Mouse (Mus musculus) stomach, embryonic 14.5 days (tissue): ENCODE measurements around the gene Rnf157. TPM values are rescaled to one million over a fixed set of nuclear protein-coding genes. Genes with fewer than 3 reads are reported as not detected.
A peak's percentile ranks its signal among the peaks of the same experiment; 100 is the strongest.

Experiments
- ATAC-seq: fragments of 200-750 bp; cut with Nextera tagmentation; 2 replicates; pipeline ENCODE4 v1.8.0; 2017; ENCODE audit warnings: low read depth, moderate TSS enrichment; ENCODE audit not compliant: insufficient number of reproducible peaks, insufficient read depth, low FRiP score
- H3K27ac ChIP-seq: fragments of 300-500 bp; sonication (generic); 2 replicates; pipeline ENCODE4 v1.5.1; 2014; ENCODE audit warnings: mild to moderate bottlenecking, low read length, moderate library complexity, mixed read lengths
- H3K27me3 ChIP-seq: fragments of 300-500 bp; sonication (generic); 2 replicates; pipeline ENCODE4 v1.6.1; 2014; ENCODE audit warnings: low read length, control low read depth, mixed read lengths; ENCODE audit not compliant: control insufficient read depth, insufficient read depth
- H3K36me3 ChIP-seq: fragments of 300-500 bp; sonication (generic); 2 replicates; pipeline ENCODE4 v1.6.1; 2014; ENCODE audit warnings: mild to moderate bottlenecking, control low read depth, low read length, moderate library complexity, mixed read lengths; ENCODE audit not compliant: control insufficient read depth, insufficient read depth
- H3K4me1 ChIP-seq: fragments of 300-500 bp; sonication (generic); 2 replicates; pipeline ENCODE4 v1.6.1; 2014; ENCODE audit warnings: low read length, control low read depth, mixed read lengths; ENCODE audit not compliant: control insufficient read depth, insufficient read depth
- H3K4me2 ChIP-seq: fragments of 300-500 bp; sonication (generic); replicated peaks from 2 replicates; pipeline ENCODE4 v1.6.1; 2014; ENCODE audit warnings: low read depth, low read length, control low read depth
- H3K4me3 ChIP-seq: fragments of 300-500 bp; sonication (generic); 2 replicates; pipeline ENCODE4 v1.5.1; 2014; ENCODE audit warnings: low read depth, low read length, control low read depth
- H3K9ac ChIP-seq: fragments of 300-500 bp; sonication (generic); replicated peaks from 2 replicates; pipeline ENCODE4 v1.6.1; 2014; ENCODE audit warnings: low read depth, mild to moderate bottlenecking, control low read depth, low read length, moderate library complexity, mixed read lengths
- H3K9me3 ChIP-seq: fragments of 300-500 bp; sonication (generic); 2 replicates; pipeline ENCODE4 v1.6.1; 2016; ENCODE audit warnings: low read depth, low read length, control low read depth; ENCODE audit not compliant: control insufficient read depth
- WGBS: fragments of 180-500 bp; shearing (Covaris S2); extraction: QIAGEN DNeasy Blood & Tissue Kit; methylation state at CpG from one replicate; pipeline ENCODE4 v1.1.7; 2014; 5-methylcytosine and 5-hydroxymethylcytosine counted together
- polyA plus RNA-seq: library from polyadenylated mRNA; unstranded; fragments of >200 nt; fragmentation: Nextera tagmentation; extraction: Ambion mirVana; gene quantifications from 2 replicates; pipeline ENCODE4 v1.2.1, GENCODE M21; 2014

The Rnf157 gene
- polyA plus RNA-seq, 1 experiment from 2014 or later = 12.8 TPM

GRCm38 (mm10) chr11:116326963-116327603 is 85.7 kb downstream of the Rnf157 start:
- WGBS = 62% methylated on average over 7 of the region's 7 CpGs
- Histone ChIP-seq H3K9me3 (no peaks in the 10 kb centered on the region), H3K4me2 (no peak overlapping the region), H3K36me3 (no peaks in the 10 kb centered on the region), H3K27me3 (no peaks in the 10 kb centered on the region), H3K4me1 (peaks cover 9% of the 10 kb centered on the region), H3K9ac (no peak overlapping the region), H3K27ac (peak overlapping the region; percentile 39; the same call in 1 of the 2 replicates), H3K4me3 (no peak overlapping the region)
- ATAC-seq = no peak

DNA sequence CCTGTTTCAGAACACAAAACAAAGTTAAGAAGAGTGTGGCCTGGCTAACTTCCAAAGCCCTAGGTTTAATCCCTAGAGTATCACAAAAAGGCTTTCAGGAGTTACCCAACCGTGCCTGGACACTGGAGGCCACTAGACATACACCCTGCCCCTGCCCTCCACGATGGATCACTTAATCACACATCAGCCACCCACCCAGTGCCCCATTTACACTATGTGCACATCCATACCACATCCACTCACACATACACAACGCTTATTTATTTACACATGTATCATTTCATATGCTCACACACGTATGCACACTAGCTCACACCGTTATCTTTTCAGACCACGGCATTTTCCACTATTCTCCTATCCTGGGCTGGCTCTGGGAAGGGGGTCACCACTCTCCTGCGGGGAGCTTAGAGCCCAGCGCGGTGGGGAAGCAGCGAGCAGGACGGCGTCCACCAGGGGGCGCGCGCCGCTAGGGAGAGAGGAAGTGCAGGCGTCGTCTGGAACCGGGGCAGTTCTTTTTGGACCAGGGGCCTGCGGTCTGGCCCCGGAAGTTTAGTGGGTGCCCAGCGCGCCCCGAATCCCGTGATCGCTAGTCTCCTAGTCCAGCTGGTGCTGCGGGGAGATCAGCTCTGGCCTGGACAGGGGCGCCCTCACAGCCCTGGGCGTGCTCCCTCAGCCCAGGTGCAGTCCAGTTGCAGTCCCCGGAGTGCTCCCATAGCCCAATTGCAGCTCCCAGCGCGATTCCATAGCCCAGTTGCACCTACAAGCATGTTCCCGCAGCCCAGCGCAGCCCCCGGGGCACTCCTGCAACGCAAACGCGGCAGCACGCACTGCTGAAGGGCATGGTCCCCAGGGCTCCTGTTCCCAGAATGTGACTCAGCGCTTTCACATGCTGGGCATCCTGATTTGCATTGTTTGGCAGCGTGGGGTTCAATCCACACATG is 93.8 kb downstream of the Rnf157 start:
- Histone ChIP-seq H3K4me2 (peak overlapping the region; percentile 96), H3K9ac (peak overlapping the region; percentile 62), H3K27ac (no peak overlapping the region), H3K9me3 (no peaks in the 10 kb centered on the region), H3K4me3 (peak overlapping the region; percentile 36), H3K4me1 (0 out of 2 replicates have a peak, but pooled peaks cover 6% of the 10 kb centered on the region), H3K36me3 (no peaks in the 10 kb centered on the region), H3K27me3 (no peaks in the 10 kb centered on the region)
- peak; percentile 73 for ATAC-seq
- 2% methylated on average over 41 of the region's 41 CpGs for WGBS

GRCm38 (mm10) chr11:116312359-116312758 is 100.5 kb downstream of the Rnf157 start:
- H3K27me3 ChIP-seq = no peaks in the 10 kb centered on the region
- no peak overlapping the region for H3K4me3 ChIP-seq
- H3K9me3 ChIP-seq = no peaks in the 10 kb centered on the region
- peaks cover 10% of the 10 kb centered on the region; the same call in 1 of the 2 replicates for H3K4me1 ChIP-seq
- ATAC-seq = no peak
- no peak overlapping the region for H3K9ac ChIP-seq
- WGBS = 22% methylated on average over 8 of the region's 8 CpGs
- H3K27ac ChIP-seq = peak overlapping the region; percentile 40; the same call in 1 of the 2 replicates
- no peak overlapping the region for H3K4me2 ChIP-seq
- no peaks in the 10 kb centered on the region for H3K36me3 ChIP-seq

DNA sequence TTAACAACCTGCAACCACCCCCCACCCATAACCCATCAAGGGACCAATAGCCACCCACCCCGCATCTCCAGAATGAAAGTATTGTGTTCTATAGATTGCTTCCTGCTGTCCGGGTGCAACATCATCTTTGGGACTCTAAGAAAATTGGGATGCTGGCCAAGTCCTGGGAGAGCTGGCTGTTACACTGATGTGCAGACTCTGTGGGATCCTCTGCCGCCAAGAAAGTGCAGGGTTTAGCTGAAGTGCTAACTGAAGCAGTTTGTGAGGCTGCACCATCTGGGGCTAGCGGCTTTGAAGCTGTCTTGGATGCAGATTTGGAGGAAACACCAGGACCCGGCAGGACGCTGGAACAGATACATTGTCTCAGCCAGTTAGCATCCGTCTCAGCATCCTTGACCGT is 101.7 kb downstream of the Rnf157 start:
- WGBS = 30% methylated on average over 8 of the region's 8 CpGs
- Histone ChIP-seq H3K27ac (peak overlapping the region; percentile 39; the same call in 1 of the 2 replicates), H3K9ac (no peak overlapping the region), H3K9me3 (no peaks in the 10 kb centered on the region), H3K4me2 (no peak overlapping the region), H3K36me3 (no peaks in the 10 kb centered on the region), H3K4me1 (peaks cover 10% of the 10 kb centered on the region; the same call in 1 of the 2 replicates), H3K27me3 (no peaks in the 10 kb centered on the region), H3K4me3 (no peak overlapping the region)
- ATAC-seq = no peak

GRCm38 (mm10) chr11:116309601-116310000 is 103.2 kb downstream of the Rnf157 start:
- Histone ChIP-seq H3K4me3 (no peak overlapping the region), H3K27ac (no peak overlapping the region), H3K9me3 (no peaks in the 10 kb centered on the region), H3K4me1 (peaks cover 15% of the 10 kb centered on the region; the same call in 1 of the 2 replicates), H3K27me3 (no peaks in the 10 kb centered on the region), H3K36me3 (peaks cover under 1% of the 10 kb centered on the region), H3K4me2 (no peak overlapping the region), H3K9ac (no peak overlapping the region)
- ATAC-seq = no peak
- WGBS = 69% methylated on average over 3 of the region's 3 CpGs

DNA sequence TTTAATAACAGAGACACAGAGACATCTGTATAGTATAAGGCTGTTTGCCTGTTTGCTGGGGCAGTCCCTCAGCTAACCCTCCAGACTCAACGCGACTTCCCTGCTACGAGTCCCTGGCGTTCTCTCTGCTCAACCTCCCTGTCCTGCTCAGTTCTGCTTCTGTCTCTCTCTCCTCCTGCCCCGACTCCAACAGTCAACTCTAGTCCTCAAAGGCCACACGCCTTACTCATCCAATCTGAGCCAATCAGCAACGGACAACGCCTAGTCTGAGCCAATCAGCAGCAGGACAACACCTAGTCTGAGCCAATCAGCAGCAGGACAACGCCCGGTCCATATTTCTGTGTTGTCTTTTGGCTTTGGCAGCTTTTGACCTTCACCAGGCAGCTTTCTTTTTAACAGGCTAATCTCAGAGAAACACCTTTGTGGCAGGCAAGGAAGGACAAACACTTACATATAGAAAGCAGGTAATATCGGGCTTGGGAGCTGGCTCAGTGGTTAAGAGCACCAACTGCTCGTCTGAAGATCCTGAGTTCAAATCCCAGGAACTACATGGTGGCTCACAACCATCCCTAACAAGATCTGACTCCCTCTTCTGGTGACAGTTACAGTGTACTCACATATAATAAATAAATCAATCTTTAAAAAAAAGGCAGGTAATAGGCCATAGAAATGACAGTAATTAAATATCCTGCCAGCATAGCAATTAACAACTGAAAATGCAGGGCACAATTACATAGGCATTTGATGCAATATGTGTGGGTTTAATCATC is 104.9 kb downstream of the Rnf157 start:
- no peak for ATAC-seq
- Histone ChIP-seq H3K9me3 (no peaks in the 10 kb centered on the region), H3K27me3 (no peaks in the 10 kb centered on the region), H3K4me2 (no peak overlapping the region), H3K36me3 (peaks cover 16% of the 10 kb centered on the region), H3K9ac (no peak overlapping the region), H3K4me1 (peaks cover 15% of the 10 kb centered on the region; the same call in 1 of the 2 replicates), H3K27ac (no peak overlapping the region), H3K4me3 (no peak overlapping the region)
- 87% methylated on average over 12 of the region's 12 CpGs for WGBS

DNA sequence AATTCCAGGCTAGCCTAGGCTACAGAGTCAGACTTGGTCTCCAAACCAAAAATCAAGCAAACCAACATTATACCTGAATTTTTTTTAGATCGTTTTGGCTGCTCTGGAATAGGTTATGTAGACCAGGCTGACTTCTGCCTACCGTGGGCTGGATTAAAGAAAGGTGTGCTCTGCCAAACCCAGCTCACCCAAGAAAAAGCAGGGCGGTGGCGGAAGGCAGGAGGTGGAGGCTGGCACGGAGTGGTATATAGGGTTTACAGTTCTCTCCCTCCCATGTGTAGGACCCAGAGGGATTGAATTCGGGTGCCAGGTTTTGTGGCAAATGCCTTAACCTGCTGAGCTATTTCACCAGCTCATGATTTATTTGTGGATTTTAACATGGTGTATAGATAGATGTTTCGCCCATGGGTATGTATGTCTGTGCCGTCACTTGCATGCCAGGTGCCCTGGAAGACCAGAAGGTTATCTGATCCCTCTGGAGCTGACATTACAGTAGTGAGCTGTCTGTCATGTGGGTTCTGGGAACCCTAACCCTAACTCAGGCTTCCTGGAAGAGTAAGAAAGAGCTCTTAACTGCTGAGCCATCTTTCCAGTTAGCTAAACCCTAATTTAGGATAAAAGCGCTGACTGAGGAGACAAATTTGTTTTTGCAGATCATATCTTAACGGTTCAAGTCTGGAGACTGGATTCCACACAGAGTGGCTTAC is 105.7 kb downstream of the Rnf157 start, which contains the start of gene Exoc7:
Exoc7 (minus strand) TSS at position 215 of the 707 bp plus-strand sequence.
- ATAC-seq = no peak
- Histone ChIP-seq H3K4me3 (peak within 1 kb of the TSS; percentile 71), H3K4me2 (peak within 1 kb of the TSS; percentile 82), H3K36me3 (peaks cover 21% of the 10 kb centered on the region), H3K4me1 (peaks cover 10% of the 10 kb centered on the region; the same call in 1 of the 2 replicates), H3K9me3 (no peaks in the 10 kb centered on the region), H3K27me3 (no peaks in the 10 kb centered on the region), H3K9ac (peak within 1 kb of the TSS; percentile 60), H3K27ac (no peak within 1 kb of the TSS)
- WGBS = 81% methylated on average over 10 of the region's 10 CpGs
